Mouse (Mus musculus): ENCODE measurements around the gene Cotl1. TPM values are rescaled to one million over a fixed set of nuclear protein-coding genes. Genes with fewer than 3 reads are reported as not detected.

Gene Cotl1
- polyA plus RNA-seq, 1 experiment from 2014 or later, result 100 TPM

DNA sequence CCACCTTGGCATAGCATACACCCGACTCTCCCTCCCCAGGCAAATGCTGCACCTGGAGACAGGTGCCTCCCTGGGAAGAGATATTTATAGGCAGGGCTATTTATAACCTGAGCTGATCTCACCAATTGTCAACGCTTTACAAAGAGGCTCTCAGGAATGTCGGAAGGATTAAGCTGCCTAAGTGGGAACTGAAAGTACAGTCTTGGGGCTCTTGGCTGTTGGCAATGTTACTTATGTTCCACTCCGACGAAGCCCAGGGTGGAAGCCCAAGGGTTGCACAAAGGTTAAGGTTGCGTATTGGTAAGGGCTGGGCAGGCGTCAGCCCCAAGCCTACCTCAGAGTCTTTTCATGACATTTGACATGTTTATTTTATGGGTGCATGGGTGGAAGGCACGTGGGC is 4.2 kb upstream of the Cotl1 start:
- Histone ChIP-seq H3K9me3 (ENCODE audit: control insufficient read depth, low read length) (no peaks in the 10 kb centered on the region), H3K27me3 (ENCODE audit: control insufficient read depth, insufficient read depth, low read length) (no peaks in the 10 kb centered on the region), H3K36me3 (ENCODE audit: control insufficient read depth, insufficient read depth, low read length) (no peaks in the 10 kb centered on the region), H3K4me2 (replicated peaks; ENCODE audit: low read depth) (no peak overlapping the region; the same call in 1 of the 2 replicates), H3K27ac (replicated peaks) (0 out of 2 replicates have a peak overlapping the region, but pooled peaks have one; percentile 4), H3K9ac (ENCODE audit: low read length) (no peak overlapping the region), H3K4me3 (ENCODE audit: low read depth, low read length) (no peak overlapping the region), H3K4me1 (replicated peaks; ENCODE audit: control insufficient read depth, insufficient read depth) (peaks cover 3% of the 10 kb centered on the region; the same call in 1 of the 2 replicates)
- TF ChIP-seq CTCF (IDR thresholded peaks at IDR 0.05; ENCODE audit: low read depth), result no peak
- TF ChIP-seq EP300 (optimal IDR thresholded peaks at IDR 0.05), result no peak
- ATAC-seq (ENCODE audit: low FRiP score, low TSS enrichment) (no peak), DNase-seq (ENCODE audit: low spot score) (peak; percentile 41)
- 14% methylated on average over 8 of the region's 8 CpGs for WGBS

DNA sequence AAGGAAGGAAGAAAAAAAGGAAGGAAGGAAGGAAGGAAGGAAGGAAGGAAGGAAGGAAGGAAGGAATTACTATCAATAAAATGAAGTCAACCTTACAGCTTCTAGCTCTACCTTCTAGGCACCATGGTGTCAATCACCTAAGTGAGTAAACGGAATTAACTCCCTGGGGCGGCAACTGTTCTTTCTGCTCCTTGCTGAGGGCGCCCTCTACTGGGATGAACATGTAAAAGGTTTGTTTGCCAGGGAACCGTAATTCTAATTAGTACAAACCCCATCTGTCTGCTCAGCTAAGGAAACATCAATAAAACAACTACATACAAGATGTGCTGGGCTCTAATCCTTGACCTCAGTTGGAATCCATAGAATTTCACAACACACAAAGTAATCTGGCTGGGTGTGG is 3.1 kb upstream of the Cotl1 start:
- DNase-seq (ENCODE audit: low spot score) (peak; percentile 78), ATAC-seq (ENCODE audit: low FRiP score, low TSS enrichment) (no peak)
- peak; percentile 96 for TF ChIP-seq CTCF (IDR thresholded peaks at IDR 0.05; ENCODE audit: low read depth)
- no peak for TF ChIP-seq EP300 (optimal IDR thresholded peaks at IDR 0.05)
- Histone ChIP-seq H3K27ac (replicated peaks) (no peak overlapping the region), H3K36me3 (ENCODE audit: control insufficient read depth, insufficient read depth, low read length) (no peaks in the 10 kb centered on the region), H3K4me1 (replicated peaks; ENCODE audit: control insufficient read depth, insufficient read depth) (peaks cover 3% of the 10 kb centered on the region; the same call in 1 of the 2 replicates), H3K9ac (ENCODE audit: low read length) (no peak overlapping the region), H3K27me3 (ENCODE audit: control insufficient read depth, insufficient read depth, low read length) (no peaks in the 10 kb centered on the region), H3K4me2 (replicated peaks; ENCODE audit: low read depth) (no peak overlapping the region), H3K9me3 (ENCODE audit: control insufficient read depth, low read length) (no peaks in the 10 kb centered on the region), H3K4me3 (ENCODE audit: low read depth, low read length) (no peak overlapping the region)
- WGBS, result 0% methylated on average over 4 of the region's 4 CpGs

DNA sequence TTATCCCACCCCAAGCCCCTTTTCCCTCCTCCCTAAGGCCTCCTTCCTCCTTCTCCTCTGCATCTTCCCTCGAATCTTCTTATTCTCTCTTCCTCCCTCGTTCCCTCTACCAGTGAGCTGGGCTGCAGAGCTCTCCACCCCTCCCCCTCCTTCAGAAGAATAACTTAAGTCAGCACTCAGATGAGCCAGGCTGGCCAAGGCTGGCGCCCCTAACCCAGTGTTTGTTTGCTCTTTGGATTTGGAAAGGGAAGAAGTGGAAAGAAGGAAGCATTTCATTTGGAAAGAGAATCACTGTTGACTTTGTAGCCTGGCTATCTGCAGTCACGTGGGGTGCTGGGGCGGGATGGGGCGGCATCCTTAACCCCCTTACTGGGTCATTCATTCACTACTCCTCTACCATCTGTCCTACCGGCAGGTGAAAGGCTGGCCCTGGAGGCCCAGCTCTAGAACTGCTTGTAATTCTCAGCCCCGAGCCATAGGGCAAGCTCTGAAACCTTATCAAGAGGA is 614 bp upstream of the Cotl1 start:
- H3K4me1 ChIP-seq (replicated peaks; ENCODE audit: control insufficient read depth, insufficient read depth), result peaks cover 11% of the 10 kb centered on the region; the same call in 1 of the 2 replicates
- peak overlapping the region; percentile 75 for H3K4me3 ChIP-seq (ENCODE audit: low read depth, low read length)
- H3K9me3 ChIP-seq (ENCODE audit: control insufficient read depth, low read length), result no peaks in the 10 kb centered on the region
- peak overlapping the region; percentile 93 for H3K4me2 ChIP-seq (replicated peaks; ENCODE audit: low read depth)
- peak; percentile 28 for ATAC-seq (ENCODE audit: low FRiP score, low TSS enrichment)
- 13% methylated on average over 8 of the region's 8 CpGs for WGBS
- TF ChIP-seq EP300 (optimal IDR thresholded peaks at IDR 0.05), result no peak
- TF ChIP-seq CTCF (IDR thresholded peaks at IDR 0.05; ENCODE audit: low read depth), result no peak
- no peaks in the 10 kb centered on the region for H3K36me3 ChIP-seq (ENCODE audit: control insufficient read depth, insufficient read depth, low read length)
- peak; percentile 75 for DNase-seq (ENCODE audit: low spot score)
- peak overlapping the region; percentile 52 for H3K9ac ChIP-seq (ENCODE audit: low read length)
- H3K27me3 ChIP-seq (ENCODE audit: control insufficient read depth, insufficient read depth, low read length), result no peaks in the 10 kb centered on the region
- peak overlapping the region; percentile 86 for H3K27ac ChIP-seq (replicated peaks)

DNA sequence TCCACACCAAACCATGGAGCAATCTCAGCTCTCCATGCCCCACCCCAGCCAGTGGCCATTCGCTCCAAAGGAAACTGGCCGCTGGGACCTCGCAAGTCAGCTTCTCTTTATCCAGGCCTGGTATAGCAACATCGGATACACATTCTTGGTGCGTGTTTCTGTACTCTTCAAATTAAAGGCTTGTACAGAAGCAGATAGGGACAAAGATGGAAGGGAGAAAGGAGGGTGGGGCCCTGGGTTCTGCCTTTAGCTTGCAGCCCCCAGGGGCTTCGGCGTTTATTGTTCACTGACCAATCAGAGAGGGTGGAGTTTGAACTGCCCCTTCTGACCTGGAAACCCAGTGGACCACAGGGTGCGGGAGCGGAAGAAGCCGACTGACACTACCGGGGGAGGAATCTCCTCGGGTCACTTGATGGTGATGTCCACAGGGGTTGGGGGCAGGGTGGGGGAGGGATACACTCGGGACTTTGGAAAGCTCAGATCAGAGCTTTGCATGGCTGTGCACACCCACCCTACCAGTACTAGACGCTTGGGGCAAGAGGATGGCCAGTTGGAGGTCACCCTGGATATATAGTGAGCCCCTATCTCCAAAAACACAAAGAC is 824 bp downstream of the Cotl1 start:
- Histone ChIP-seq H3K27ac (replicated peaks) (peak overlapping the region; percentile 86), H3K9ac (ENCODE audit: low read length) (peak overlapping the region; percentile 83), H3K4me1 (replicated peaks; ENCODE audit: control insufficient read depth, insufficient read depth) (peaks cover 11% of the 10 kb centered on the region; the same call in 1 of the 2 replicates), H3K9me3 (ENCODE audit: control insufficient read depth, low read length) (no peaks in the 10 kb centered on the region), H3K36me3 (ENCODE audit: control insufficient read depth, insufficient read depth, low read length) (no peaks in the 10 kb centered on the region), H3K4me2 (replicated peaks; ENCODE audit: low read depth) (peak overlapping the region; percentile 93), H3K27me3 (ENCODE audit: control insufficient read depth, insufficient read depth, low read length) (no peaks in the 10 kb centered on the region), H3K4me3 (ENCODE audit: low read depth, low read length) (peak overlapping the region; percentile 75)
- WGBS, result 9% methylated on average over 14 of the region's 14 CpGs
- DNase-seq (ENCODE audit: low spot score) (no peak), ATAC-seq (ENCODE audit: low FRiP score, low TSS enrichment) (no peak)
- TF ChIP-seq CTCF (IDR thresholded peaks at IDR 0.05; ENCODE audit: low read depth) (no peak), EP300 (optimal IDR thresholded peaks at IDR 0.05) (no peak)

DNA sequence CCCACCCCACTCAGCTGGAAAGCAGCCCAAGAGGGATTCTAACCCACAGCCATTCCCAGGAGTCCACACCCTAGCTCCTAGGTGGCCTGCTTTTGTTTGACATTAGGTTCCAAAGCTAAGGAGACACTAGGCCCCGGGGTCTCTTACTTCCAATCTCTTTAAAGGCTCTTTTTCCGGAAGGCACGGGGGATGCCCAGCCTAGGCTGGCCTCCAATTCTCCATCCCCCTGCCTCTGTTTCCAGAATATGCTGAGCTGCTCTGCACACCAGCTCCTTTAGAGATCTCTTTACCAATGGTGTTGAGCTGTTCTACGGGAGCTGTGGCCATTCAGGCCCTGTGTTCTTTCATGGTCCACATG is 1.4 kb downstream of the Cotl1 start:
- Histone ChIP-seq H3K9ac (ENCODE audit: low read length) (peak overlapping the region; percentile 83), H3K27ac (replicated peaks) (peak overlapping the region; percentile 86), H3K4me2 (replicated peaks; ENCODE audit: low read depth) (peak overlapping the region; percentile 93), H3K9me3 (ENCODE audit: control insufficient read depth, low read length) (no peaks in the 10 kb centered on the region), H3K27me3 (ENCODE audit: control insufficient read depth, insufficient read depth, low read length) (no peaks in the 10 kb centered on the region), H3K4me3 (ENCODE audit: low read depth, low read length) (peak overlapping the region; percentile 75), H3K36me3 (ENCODE audit: control insufficient read depth, insufficient read depth, low read length) (no peaks in the 10 kb centered on the region), H3K4me1 (replicated peaks; ENCODE audit: control insufficient read depth, insufficient read depth) (peaks cover 11% of the 10 kb centered on the region; the same call in 1 of the 2 replicates)
- 40% methylated on average over 4 of the region's 4 CpGs for WGBS
- ATAC-seq (ENCODE audit: low FRiP score, low TSS enrichment) (no peak), DNase-seq (ENCODE audit: low spot score) (no peak)
- TF ChIP-seq CTCF (IDR thresholded peaks at IDR 0.05; ENCODE audit: low read depth) (no peak), EP300 (optimal IDR thresholded peaks at IDR 0.05) (no peak)

Measured in stomach, postnatal 0 days (tissue).